Mouse (Mus musculus) kidney, postnatal 0 days (tissue): ENCODE measurements at regions not wholly inside any gene's neighbourhood (a gene's known extent, or its start where the extent isn't known, plus 50 kb on each side); places are given as distances from the start of the nearest gene placed in this dataset.

ENCODE experiments used
- ATAC-seq: fragments of 200-750 bp; cut with Nextera tagmentation; replicated peaks from 2 replicates; pipeline ENCODE4 v1.8.0; 2017; ENCODE audit warnings: low read depth, moderate number of reproducible peaks, moderate TSS enrichment, moderate library complexity; ENCODE audit not compliant: low FRiP score
- DNase-seq: peaks from one replicate; pipeline ENCODE4 v3.0.0-alpha.2; 2016; ENCODE audit warnings: low spot score
- H3K27ac ChIP-seq: fragments of 300-500 bp; sonication (generic); 2 replicates; pipeline ENCODE4 v1.5.1; 2014; ENCODE audit warnings: mild to moderate bottlenecking
- H3K27me3 ChIP-seq: fragments of 300-500 bp; sonication (generic); 2 replicates; pipeline ENCODE4 v1.6.1; 2014; ENCODE audit warnings: low read length, mixed read lengths; ENCODE audit not compliant: insufficient read depth
- H3K36me3 ChIP-seq: fragments of 300-500 bp; sonication (generic); 2 replicates; pipeline ENCODE4 v1.6.1; 2014; ENCODE audit warnings: low read length, mixed read lengths; ENCODE audit not compliant: insufficient read depth
- H3K4me1 ChIP-seq: fragments of 300-500 bp; sonication (generic); replicated peaks from 2 replicates; pipeline ENCODE4 v1.6.1; 2014; ENCODE audit warnings: antibody characterized with exemption, low read length, mixed read lengths; ENCODE audit not compliant: insufficient read depth
- H3K4me2 ChIP-seq: fragments of 300-500 bp; sonication (generic); 2 replicates; pipeline ENCODE4 v1.6.1; 2014; ENCODE audit warnings: mild to moderate bottlenecking, low read length, moderate library complexity, mixed read lengths
- H3K4me3 ChIP-seq: fragments of 300-500 bp; sonication (generic); replicated peaks from 2 replicates; pipeline ENCODE4 v1.5.1; 2014; ENCODE audit warnings: low read depth, low read length
- H3K9ac ChIP-seq: fragments of 300-500 bp; sonication (generic); 2 replicates; pipeline ENCODE4 v1.6.1; 2014; ENCODE audit warnings: low read depth, low read length
- H3K9me3 ChIP-seq: fragments of 300-500 bp; sonication (generic); replicated peaks from 2 replicates; pipeline ENCODE4 v1.6.1; 2016; ENCODE audit warnings: low read length, inconsistent platforms, mixed read lengths
- CTCF ChIP-seq: IDR thresholded peaks from 2 replicates; pipeline ENCODE4 v1.5.1; 2016; ENCODE audit warnings: antibody characterized with exemption, low read depth, mild to moderate bottlenecking, moderate library complexity
- WGBS: fragments of 180-500 bp; shearing (Covaris S2); extraction: QIAGEN DNeasy Blood & Tissue Kit; methylation state at CpG from one replicate; pipeline ENCODE4 v1.1.7; 2014; 5-methylcytosine and 5-hydroxymethylcytosine counted together

- DNase-seq (no peak), ATAC-seq (no peak)
- Histone ChIP-seq H3K27ac (no peak overlapping the region), H3K27me3 (no peaks in the 10 kb centered on the region), H3K9me3 (no peaks in the 10 kb centered on the region), H3K36me3 (no peaks in the 10 kb centered on the region), H3K4me2 (no peak overlapping the region), H3K4me1 (no peaks in the 10 kb centered on the region), H3K4me3 (no peak overlapping the region), H3K9ac (no peak overlapping the region)
- no peak for TF ChIP-seq CTCF
- 81% methylated on average over 3 of the region's 3 CpGs for WGBS
Observed at GRCm38 (mm10) chr1:9434952-9435664, 1978.8 kb upstream of the A830018L16Rik start.

- no peak for TF ChIP-seq CTCF
- Histone ChIP-seq H3K36me3 (no peaks in the 10 kb centered on the region), H3K4me3 (no peak overlapping the region), H3K4me2 (no peak overlapping the region), H3K27ac (no peak overlapping the region), H3K4me1 (no peaks in the 10 kb centered on the region), H3K27me3 (no peaks in the 10 kb centered on the region), H3K9ac (no peak overlapping the region), H3K9me3 (no peaks in the 10 kb centered on the region)
- ATAC-seq: no peak
- DNase-seq: no peak
Observed at GRCm38 (mm10) chr1:9442937-9443336, 1971.0 kb upstream of the A830018L16Rik start.

- H3K27me3 ChIP-seq: no peaks in the 10 kb centered on the region
- H3K27ac ChIP-seq: no peak overlapping the region
- ATAC-seq (0 out of 2 replicates have a peak, but pooled peaks have one; percentile 29), DNase-seq (no peak)
- no peak overlapping the region for H3K4me2 ChIP-seq
- H3K4me1 ChIP-seq: no peaks in the 10 kb centered on the region
- no peaks in the 10 kb centered on the region for H3K36me3 ChIP-seq
- no peak overlapping the region for H3K4me3 ChIP-seq
- no peaks in the 10 kb centered on the region for H3K9me3 ChIP-seq
- peak; percentile 37; the same call in 1 of the 2 replicates for TF ChIP-seq CTCF
- WGBS: 45% methylated on average over 9 of the region's 9 CpGs
- H3K9ac ChIP-seq: no peak overlapping the region
Observed at GRCm38 (mm10) chr1:9469512-9469911, 1944.4 kb upstream of the A830018L16Rik start.

- Histone ChIP-seq H3K4me3 (no peak overlapping the region), H3K4me1 (no peaks in the 10 kb centered on the region), H3K27me3 (no peaks in the 10 kb centered on the region), H3K36me3 (no peaks in the 10 kb centered on the region), H3K27ac (no peak overlapping the region), H3K4me2 (no peak overlapping the region), H3K9ac (no peak overlapping the region), H3K9me3 (no peaks in the 10 kb centered on the region)
- DNase-seq (no peak), ATAC-seq (no peak)
- WGBS: 65% methylated on average over 6 of the region's 6 CpGs
- TF ChIP-seq CTCF: no peak
Observed at GRCm38 (mm10) chr1:9470003-9470402, 1943.9 kb upstream of the A830018L16Rik start.
